23 mouse cellular contexts compared by ENCODE assay signal in the genomic region with DNA sequence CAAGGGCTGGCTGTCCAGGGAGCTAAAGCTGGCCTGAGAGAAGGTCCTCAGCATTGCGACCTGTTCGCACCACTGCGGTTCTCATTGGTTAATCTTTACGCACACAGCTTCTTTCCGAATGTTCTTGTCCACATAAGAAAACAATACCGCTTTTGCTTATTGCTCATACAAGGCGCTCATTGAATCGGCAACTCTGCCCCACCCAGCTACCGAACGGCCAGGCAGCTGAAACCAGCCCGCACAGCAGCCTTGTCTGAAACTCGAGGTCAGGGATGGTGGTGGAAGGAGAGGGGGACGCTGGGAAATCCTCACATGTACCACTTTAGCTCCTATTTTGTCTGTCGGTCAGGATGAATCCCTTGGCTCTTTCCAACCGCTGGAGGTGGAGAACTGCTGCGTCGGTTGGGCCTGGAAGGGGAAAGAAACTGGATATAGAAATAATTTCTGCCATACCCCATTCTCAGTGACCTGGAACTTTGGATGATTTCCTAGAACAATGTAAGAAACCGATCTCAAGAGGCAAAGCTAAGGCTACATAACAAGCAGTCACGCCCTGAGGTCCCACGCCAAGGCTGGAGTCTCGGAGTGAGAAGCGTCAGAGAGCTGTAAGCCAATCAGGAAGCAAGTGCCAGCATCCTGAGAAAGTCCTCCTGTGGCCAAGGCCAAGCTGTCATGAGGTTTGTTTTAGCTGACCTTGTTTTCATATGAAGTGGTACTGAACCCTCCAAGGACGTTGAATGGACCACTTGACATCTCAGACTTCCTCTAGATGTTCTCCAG.
DNase-seq lines count a peak whose midpoint lies in the region; ATAC-seq and TF ChIP-seq lines count a peak whose summit lies in the region.
"Had no signal": no experiment of that assay in that cellular context is flagged by ENCODE, and none has a peak within 500 bp of the region (broad histone marks: within the 10 kb centered on the region; RNA-seq: fewer than 3 reads in every experiment).

No protein-coding gene starts in this region.

- no peak overlapping the region for H3K4me2 ChIP-seq in forebrain, postnatal 0 days (ENCODE audit: low read depth)
- H3K4me2 ChIP-seq: embryonic facial prominence, embryonic 15.5 days; heart, embryonic 12.5 days; hindbrain, embryonic 15.5 days; kidney, embryonic 15.5 days had no signal

- no peaks in the 10 kb centered on the region for H3K27me3 ChIP-seq in ES-Bruce4 (ENCODE audit: control insufficient read depth, insufficient read depth, low read length, poor library complexity, severe bottlenecking)
- no peaks in the 10 kb centered on the region for H3K27me3 ChIP-seq in forebrain, postnatal 0 days (ENCODE audit: insufficient read depth, low read length)
- H3K27me3 ChIP-seq: embryonic facial prominence, embryonic 15.5 days; heart, embryonic 12.5 days; hindbrain, embryonic 15.5 days; kidney, embryonic 15.5 days had no signal

- TF ChIP-seq POLR2A in ES-Bruce4 (IDR thresholded peaks at IDR 0.05; ENCODE audit: insufficient read depth, low read length): no peak

- TF ChIP-seq EP300 in ES-Bruce4 (IDR thresholded peaks at IDR 0.05; ENCODE audit: insufficient read depth, low read depth, low read length): 0 out of 2 replicates have a peak, but pooled peaks have one; percentile 21

- no peak overlapping the region for H3K4me3 ChIP-seq in ES-Bruce4 (ENCODE audit: low read depth, low read length)
- H3K4me3 ChIP-seq in forebrain, postnatal 0 days (ENCODE audit: low read depth, low read length): no peak overlapping the region
- H3K4me3 ChIP-seq: embryonic facial prominence, embryonic 15.5 days; erythroblast, embryonic 14.5 days; forebrain, embryonic 10.5 days; heart, adult 2 months; heart, embryonic 12.5 days; hindbrain, embryonic 15.5 days; kidney, embryonic 15.5 days had no signal

- WGBS in forebrain, postnatal 0 days: 93% methylated on average over 23 of the region's 23 CpGs

- no peaks in the 10 kb centered on the region for H3K36me3 ChIP-seq in ES-Bruce4 (ENCODE audit: control insufficient read depth, insufficient read depth, low read length, poor library complexity, severe bottlenecking)
- no peaks in the 10 kb centered on the region for H3K36me3 ChIP-seq in forebrain, postnatal 0 days (ENCODE audit: insufficient read depth)
- H3K36me3 ChIP-seq: embryonic facial prominence, embryonic 15.5 days; forebrain, embryonic 10.5 days; heart, embryonic 12.5 days; hindbrain, embryonic 15.5 days; kidney, embryonic 15.5 days had no signal

- intact Hi-C loops in left cerebral cortex, postnatal 4 days (cut with DNase I): no loop called here

- ATAC-seq in forebrain, postnatal 0 days: no peak
- ATAC-seq: forebrain, embryonic 14.5 days; intestine, embryonic 16.5 days had no signal

- TF ChIP-seq CTCF in ES-Bruce4 (IDR thresholded peaks at IDR 0.05; ENCODE audit: low read depth, low read length): no peak
- no peak for TF ChIP-seq CTCF in forebrain, postnatal 0 days (IDR thresholded peaks at IDR 0.05; ENCODE audit: low read depth)

- peak; percentile 38 for DNase-seq in gastrocnemius, adult 18-20 months (ENCODE audit: low spot score)
- DNase-seq in gastrocnemius, postnatal 10 days: no peak
- DNase-seq in ZHBTc4 (ENCODE audit: low read depth, low spot score): peak; percentile 64
- DNase-seq in gastrocnemius, postnatal 25 days: peak; percentile 45
- DNase-seq in left cerebral cortex, postnatal 4 days: no peak
- no peak for DNase-seq in forebrain, postnatal 0 days
- no peak for DNase-seq in cerebellum, adult 11 months
- DNase-seq: adrenal gland, adult 2 months; cerebellum, adult 11-12 months; cerebellum, adult 9-11 months; cerebellum, postnatal 36 days; heart, adult 2 months; heart, postnatal 36 days; kidney, adult 2 months had no signal

- H3K9ac ChIP-seq in ES-Bruce4 (ENCODE audit: low read depth, poor library complexity, severe bottlenecking): 0 out of 2 replicates have a peak overlapping the region, but pooled peaks have one; percentile 10
- H3K9ac ChIP-seq in forebrain, postnatal 0 days: no peak overlapping the region
- H3K9ac ChIP-seq: embryonic facial prominence, embryonic 15.5 days; heart, embryonic 12.5 days; hindbrain, embryonic 15.5 days; kidney, embryonic 15.5 days had no signal

- peak overlapping the region; percentile 91; the same call in 1 of the 2 replicates for H3K27ac ChIP-seq in ES-Bruce4 (ENCODE audit: insufficient read depth, low read length)
- no peak overlapping the region for H3K27ac ChIP-seq in forebrain, postnatal 0 days (ENCODE audit: low read depth, low read length)
- H3K27ac ChIP-seq: embryonic facial prominence, embryonic 15.5 days; heart, adult 2 months; hindbrain, embryonic 15.5 days; kidney, embryonic 15.5 days had no signal

- H3K9me3 ChIP-seq in ES-Bruce4 (replicated peaks; ENCODE audit: control insufficient read depth, insufficient read depth, low read length, poor library complexity, severe bottlenecking): 0 out of 2 replicates have a peak, but pooled peaks cover 1% of the 10 kb centered on the region
- H3K9me3 ChIP-seq in forebrain, postnatal 0 days (ENCODE audit: low read length): no peaks in the 10 kb centered on the region
- H3K9me3 ChIP-seq: embryonic facial prominence, embryonic 15.5 days; forebrain, embryonic 10.5 days; hindbrain, embryonic 15.5 days; kidney, embryonic 15.5 days had no signal

- H3K4me1 ChIP-seq in ES-Bruce4 (ENCODE audit: control insufficient read depth, insufficient read depth, low read length): peaks cover 10% of the 10 kb centered on the region
- H3K4me1 ChIP-seq in forebrain, postnatal 0 days (ENCODE audit: insufficient read depth): no peaks in the 10 kb centered on the region
- H3K4me1 ChIP-seq: heart, embryonic 12.5 days; hindbrain, embryonic 15.5 days had no signal

Comparison
In these comparisons a context has a peak if more than half of its experiments do, and no peak if none do; other contexts are left out.
1. DNase-seq: peak in gastrocnemius, adult 18-20 months (single experiment), ZHBTc4 (single experiment) and gastrocnemius, postnatal 25 days (single experiment); none in gastrocnemius, postnatal 10 days (single experiment), left cerebral cortex, postnatal 4 days (single experiment), forebrain, postnatal 0 days (single experiment) and cerebellum, adult 11 months (single experiment).